Mouse (Mus musculus) hindbrain, embryonic 16.5 days (tissue): ENCODE measurements at regions not wholly inside any gene's neighbourhood (a gene's known extent, or its start where the extent isn't known, plus 50 kb on each side); places are given as distances from the start of the nearest gene placed in this dataset.

ENCODE experiments used
- ATAC-seq: fragments of 200-750 bp; cut with Nextera tagmentation; 2 replicates; pipeline ENCODE4 v1.8.0; 2017; ENCODE audit warnings: moderate TSS enrichment, moderate library complexity
- H3K27ac ChIP-seq: fragments of 300-500 bp; sonication (generic); 2 replicates; pipeline ENCODE4 v1.5.1; 2014; ENCODE audit warnings: low read depth, mild to moderate bottlenecking, control low read depth, low read length, moderate library complexity
- H3K27me3 ChIP-seq: fragments of 300-500 bp; sonication (generic); replicated peaks from 2 replicates; pipeline ENCODE4 v1.6.1; 2014; ENCODE audit warnings: low read length; ENCODE audit not compliant: control insufficient read depth, insufficient read depth
- H3K36me3 ChIP-seq: fragments of 300-500 bp; sonication (generic); 2 replicates; pipeline ENCODE4 v1.6.1; 2014; ENCODE audit warnings: mild to moderate bottlenecking, low read length, moderate library complexity, mixed read lengths; ENCODE audit not compliant: control insufficient read depth, insufficient read depth
- H3K4me1 ChIP-seq: fragments of 300-500 bp; sonication (generic); 2 replicates; pipeline ENCODE4 v1.6.1; 2014; ENCODE audit warnings: low read depth, low read length; ENCODE audit not compliant: control insufficient read depth, insufficient read depth
- H3K4me2 ChIP-seq: fragments of 300-500 bp; sonication (generic); 2 replicates; pipeline ENCODE4 v1.6.1; 2014; ENCODE audit warnings: mild to moderate bottlenecking, low read length, control low read depth, moderate library complexity
- H3K4me3 ChIP-seq: fragments of 300-500 bp; sonication (generic); 2 replicates; pipeline ENCODE4 v1.5.1; 2014; ENCODE audit warnings: mild to moderate bottlenecking, low read length, control low read depth, moderate library complexity
- H3K9ac ChIP-seq: fragments of 300-500 bp; sonication (generic); 2 replicates; pipeline ENCODE4 v1.6.1; 2014; ENCODE audit warnings: low read depth, mild to moderate bottlenecking, control low read depth, low read length, moderate library complexity
- H3K9me3 ChIP-seq: fragments of 300-500 bp; sonication (generic); 2 replicates; pipeline ENCODE4 v1.6.1; 2014; ENCODE audit warnings: mild to moderate bottlenecking, low read length, moderate library complexity; ENCODE audit not compliant: control insufficient read depth
- WGBS: fragments of 180-500 bp; shearing (Covaris S2); extraction: QIAGEN DNeasy Blood & Tissue Kit; methylation state at CpG from one replicate; pipeline ENCODE4 v1.1.7; 2014; 5-methylcytosine and 5-hydroxymethylcytosine counted together

DNA sequence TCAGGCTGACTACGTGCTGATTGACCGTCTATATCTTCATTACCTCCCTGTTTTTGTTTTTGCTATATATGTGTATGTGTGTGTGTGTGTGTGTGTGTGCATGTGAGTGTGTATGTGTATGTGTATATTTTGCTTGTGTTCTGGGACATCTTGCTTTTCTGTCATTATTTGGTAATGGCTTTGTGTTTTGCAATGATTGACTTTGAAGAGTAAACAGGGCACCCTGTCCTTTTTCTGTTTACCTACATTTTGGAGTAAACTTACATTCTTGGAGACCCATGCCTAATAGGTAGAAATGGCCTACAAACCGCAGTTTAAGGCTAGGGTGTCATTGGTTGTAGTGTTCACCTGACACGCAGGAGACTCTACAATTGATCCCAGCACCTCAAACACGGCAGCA, 177.5 kb upstream of the Tmem72 start:
- no peak overlapping the region for H3K4me3 ChIP-seq
- ATAC-seq = no peak
- H3K9ac ChIP-seq = no peak overlapping the region
- H3K27ac ChIP-seq = no peak overlapping the region
- H3K4me1 ChIP-seq = peaks cover 6% of the 10 kb centered on the region
- no peaks in the 10 kb centered on the region for H3K36me3 ChIP-seq
- H3K9me3 ChIP-seq = no peaks in the 10 kb centered on the region
- H3K27me3 ChIP-seq = no peaks in the 10 kb centered on the region
- 93% methylated on average over 5 of the region's 5 CpGs for WGBS
- H3K4me2 ChIP-seq = no peak overlapping the region

DNA sequence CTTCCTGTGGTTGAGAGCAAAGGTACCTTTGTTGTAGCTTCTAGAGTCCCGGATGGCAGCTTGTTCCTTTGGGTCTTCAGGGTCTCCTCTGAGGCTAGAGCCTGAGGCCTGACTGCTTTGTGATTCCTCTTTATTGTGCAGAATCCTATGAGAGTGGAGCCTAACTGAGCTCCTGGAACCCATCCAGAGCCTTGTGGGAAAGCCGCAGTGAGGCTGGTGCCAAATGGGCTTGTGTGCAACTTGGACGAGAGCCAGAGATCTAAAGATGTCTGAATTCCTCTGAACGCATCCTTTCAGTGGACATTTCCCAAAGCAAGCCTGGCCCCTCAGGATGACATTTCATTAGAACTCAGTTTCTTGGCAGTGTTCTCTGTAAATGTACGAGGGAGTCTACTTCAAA, 178.4 kb upstream of the Tmem72 start:
- H3K27me3 ChIP-seq = no peaks in the 10 kb centered on the region
- peak; percentile 85 for ATAC-seq
- 36% methylated on average over 5 of the region's 5 CpGs for WGBS
- no peak overlapping the region for H3K9ac ChIP-seq
- H3K4me3 ChIP-seq = no peak overlapping the region
- no peak overlapping the region for H3K27ac ChIP-seq
- H3K36me3 ChIP-seq = no peaks in the 10 kb centered on the region
- H3K4me1 ChIP-seq = peaks cover 6% of the 10 kb centered on the region
- H3K9me3 ChIP-seq = no peaks in the 10 kb centered on the region
- H3K4me2 ChIP-seq = no peak overlapping the region; the same call in 1 of the 2 replicates

DNA sequence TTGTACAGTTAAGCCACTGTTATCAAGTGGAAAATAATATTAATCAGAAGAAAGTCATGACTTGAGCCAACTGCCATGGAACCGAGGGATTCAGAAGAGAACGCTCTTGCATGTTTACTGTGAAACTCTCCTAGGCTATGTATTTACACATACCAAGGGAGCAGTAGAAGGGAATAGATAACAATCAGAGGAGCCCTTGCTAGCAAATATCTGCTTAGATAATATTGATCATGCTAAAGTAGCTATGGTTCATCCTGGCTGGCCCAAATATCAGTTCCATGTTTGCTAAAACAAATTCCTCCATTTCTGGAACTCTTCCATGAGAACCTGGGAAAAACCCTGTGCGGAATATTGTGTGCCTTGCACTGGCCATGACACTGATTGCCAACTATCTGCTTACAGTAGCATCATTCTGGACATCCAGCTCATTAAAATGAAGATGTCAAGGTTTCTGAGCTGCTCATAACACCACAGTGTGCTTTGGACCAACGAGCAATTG, 179.5 kb upstream of the Tmem72 start:
- WGBS = 85% methylated on average over 4 of the region's 4 CpGs
- Histone ChIP-seq H3K9ac (no peak overlapping the region), H3K27me3 (no peaks in the 10 kb centered on the region), H3K27ac (no peak overlapping the region), H3K36me3 (no peaks in the 10 kb centered on the region), H3K4me3 (no peak overlapping the region), H3K4me2 (no peak overlapping the region), H3K4me1 (peaks cover 6% of the 10 kb centered on the region), H3K9me3 (no peaks in the 10 kb centered on the region)
- ATAC-seq = no peak

DNA sequence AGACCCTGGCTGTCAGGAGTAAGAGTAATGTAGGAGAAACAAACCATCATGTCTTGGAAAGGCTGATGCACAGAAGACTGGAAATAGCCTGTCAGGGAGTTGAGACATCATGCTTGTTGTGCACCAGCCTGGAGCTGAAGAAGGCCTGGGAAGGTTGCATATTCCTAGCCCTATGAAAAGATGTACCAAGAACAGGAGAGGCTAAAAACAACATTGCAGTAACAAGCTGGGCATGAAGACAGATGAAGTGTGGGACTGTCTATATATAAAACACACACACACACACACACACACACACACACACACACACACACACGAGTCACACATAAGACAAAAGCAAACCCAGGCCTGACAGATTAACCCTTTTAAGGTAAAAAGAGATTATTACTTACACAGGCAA, 185.1 kb upstream of the Tmem72 start:
- Histone ChIP-seq H3K36me3 (no peaks in the 10 kb centered on the region), H3K4me3 (no peak overlapping the region), H3K4me1 (no peaks in the 10 kb centered on the region), H3K9me3 (no peaks in the 10 kb centered on the region), H3K9ac (no peak overlapping the region), H3K27ac (no peak overlapping the region), H3K27me3 (no peaks in the 10 kb centered on the region), H3K4me2 (no peak overlapping the region)
- no peak for ATAC-seq
- WGBS = 40% methylated on average over 1 of the region's 1 CpGs

DNA sequence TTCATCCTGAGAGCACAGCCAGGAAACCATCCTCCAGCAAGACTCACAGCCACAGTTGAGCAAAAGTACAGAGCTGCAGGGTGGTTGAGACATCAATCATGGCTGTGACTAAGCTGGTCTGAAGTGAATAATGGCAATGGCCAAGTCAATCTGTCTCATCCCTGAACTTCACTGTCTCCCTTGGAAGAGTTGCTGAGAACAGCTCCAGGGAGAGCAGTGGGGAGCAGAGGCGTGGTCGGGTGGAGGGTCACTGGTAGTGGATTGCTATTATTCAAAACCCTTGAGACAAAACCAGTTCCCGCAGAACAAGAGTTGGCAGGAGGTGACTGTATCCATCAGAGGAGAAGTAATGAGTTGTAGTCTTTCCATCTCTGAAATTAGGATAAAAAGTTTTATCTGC, 185.7 kb upstream of the Tmem72 start:
- Histone ChIP-seq H3K9me3 (no peaks in the 10 kb centered on the region), H3K4me2 (no peak overlapping the region), H3K36me3 (no peaks in the 10 kb centered on the region), H3K9ac (no peak overlapping the region), H3K27ac (no peak overlapping the region), H3K4me1 (no peaks in the 10 kb centered on the region), H3K4me3 (no peak overlapping the region), H3K27me3 (no peaks in the 10 kb centered on the region)
- no peak for ATAC-seq
- WGBS = 53% methylated on average over 3 of the region's 3 CpGs

DNA sequence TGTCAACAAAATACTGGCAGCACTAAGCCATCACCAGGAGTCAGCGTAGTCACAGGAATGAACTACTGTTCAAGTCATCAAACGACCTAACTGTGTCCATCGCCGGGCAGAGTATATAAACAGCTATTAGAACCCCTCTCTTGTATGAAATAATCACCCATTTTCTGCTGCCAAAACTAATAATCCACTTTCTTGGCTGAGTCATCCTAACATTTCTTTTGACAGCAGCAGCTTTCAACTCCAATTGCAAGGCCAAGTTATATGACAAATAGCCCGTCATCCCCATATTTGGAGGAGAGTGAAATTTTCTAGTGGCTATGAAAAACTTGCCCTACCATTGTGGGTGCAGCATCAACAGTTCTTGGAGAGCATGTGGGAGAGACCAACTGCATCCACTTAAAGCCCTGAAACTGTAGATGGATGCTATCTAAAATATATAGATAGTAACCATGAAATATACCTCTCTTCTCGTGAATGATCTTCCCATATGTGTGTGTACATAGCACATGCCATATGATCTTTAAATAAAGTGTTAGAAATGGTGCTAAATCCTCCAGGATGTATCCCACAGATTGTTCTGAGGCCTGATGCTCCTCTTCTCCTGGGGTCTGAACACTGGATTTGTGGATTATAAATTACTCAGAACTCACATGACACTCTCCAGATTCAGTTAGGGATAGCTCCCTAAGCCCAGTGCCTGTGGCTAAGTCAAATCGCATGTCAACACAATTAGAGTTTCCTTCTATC, 189.9 kb upstream of the Tmem72 start:
- ATAC-seq = no peak
- Histone ChIP-seq H3K9me3 (no peaks in the 10 kb centered on the region), H3K27me3 (no peaks in the 10 kb centered on the region), H3K36me3 (no peaks in the 10 kb centered on the region), H3K4me3 (no peak overlapping the region), H3K4me1 (no peaks in the 10 kb centered on the region), H3K27ac (no peak overlapping the region), H3K9ac (no peak overlapping the region), H3K4me2 (no peak overlapping the region)
- WGBS = 81% methylated on average over 7 of the region's 7 CpGs

DNA sequence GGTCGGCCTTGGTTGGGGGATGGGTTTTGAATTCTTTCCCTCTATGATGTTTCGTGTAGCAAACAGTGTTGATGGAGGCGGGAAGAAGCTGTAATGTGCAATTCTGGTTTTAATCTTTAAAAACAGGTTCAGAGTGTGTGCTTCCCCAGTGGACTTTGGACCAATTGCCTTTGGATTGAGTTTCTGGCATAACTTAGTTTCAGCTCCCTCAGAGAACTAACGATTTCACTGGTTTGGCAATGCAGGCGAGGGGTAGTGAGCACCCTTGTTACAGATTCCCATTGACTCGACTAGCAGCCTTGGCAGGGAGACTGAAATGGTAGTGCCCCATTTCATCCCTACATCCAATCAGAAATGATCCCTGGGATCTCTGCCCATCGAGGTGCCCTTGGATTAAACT, 193.9 kb upstream of the Tmem72 start:
- Histone ChIP-seq H3K4me3 (no peak overlapping the region), H3K36me3 (no peaks in the 10 kb centered on the region), H3K27me3 (no peaks in the 10 kb centered on the region), H3K4me2 (no peak overlapping the region), H3K9ac (no peak overlapping the region), H3K4me1 (no peaks in the 10 kb centered on the region), H3K27ac (no peak overlapping the region), H3K9me3 (no peaks in the 10 kb centered on the region)
- WGBS = 95% methylated on average over 7 of the region's 7 CpGs
- ATAC-seq = no peak

DNA sequence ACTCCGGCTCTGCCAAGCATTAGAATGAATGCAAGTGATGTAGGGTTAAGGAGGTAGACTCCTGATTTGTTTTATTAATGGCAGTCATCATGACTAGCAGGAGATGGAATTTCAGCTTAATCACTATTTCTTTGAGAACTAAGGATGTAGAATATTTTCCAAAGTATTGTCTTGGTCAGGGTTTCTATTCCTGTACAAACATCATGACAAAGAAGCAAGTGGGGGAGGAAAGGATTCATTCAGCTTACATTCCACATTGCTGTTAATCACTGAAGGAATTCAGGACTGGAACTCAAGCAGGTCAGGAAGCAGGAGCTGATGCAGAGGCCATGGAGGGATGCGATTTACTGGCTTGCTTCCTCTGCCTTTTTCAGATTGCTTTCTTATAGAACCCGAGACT, 195.4 kb upstream of the Tmem72 start:
- no peak overlapping the region for H3K4me2 ChIP-seq
- H3K4me1 ChIP-seq = no peaks in the 10 kb centered on the region
- no peak overlapping the region for H3K4me3 ChIP-seq
- WGBS = 78% methylated on average over 3 of the region's 3 CpGs
- no peaks in the 10 kb centered on the region for H3K9me3 ChIP-seq
- no peak for ATAC-seq
- H3K27me3 ChIP-seq = no peaks in the 10 kb centered on the region
- H3K36me3 ChIP-seq = no peaks in the 10 kb centered on the region
- no peak overlapping the region for H3K9ac ChIP-seq
- no peak overlapping the region for H3K27ac ChIP-seq

DNA sequence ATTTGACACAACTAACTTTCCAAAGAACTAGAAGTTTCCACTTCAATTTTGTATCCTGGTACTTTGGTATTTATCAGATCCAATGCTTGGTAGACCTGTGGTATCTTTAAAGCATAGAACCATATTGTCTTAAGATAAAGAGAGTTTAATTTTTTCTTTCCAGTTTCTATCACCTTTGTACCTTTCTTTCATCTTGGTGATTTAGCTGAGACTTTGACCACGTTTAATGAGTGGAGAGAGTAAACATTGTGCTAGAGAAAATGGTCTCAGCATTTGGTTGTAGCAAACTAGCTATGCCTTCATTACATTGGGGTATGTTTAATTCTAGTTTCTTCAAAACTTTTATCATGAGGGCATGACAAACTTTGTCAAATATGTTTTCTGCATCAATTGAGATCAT, 197.4 kb upstream of the Tmem72 start:
- no peak overlapping the region for H3K4me3 ChIP-seq
- H3K4me1 ChIP-seq = no peaks in the 10 kb centered on the region
- no peak for ATAC-seq
- H3K27me3 ChIP-seq = no peaks in the 10 kb centered on the region
- no peak overlapping the region for H3K27ac ChIP-seq
- H3K9me3 ChIP-seq = no peaks in the 10 kb centered on the region
- H3K4me2 ChIP-seq = no peak overlapping the region
- no peaks in the 10 kb centered on the region for H3K36me3 ChIP-seq
- H3K9ac ChIP-seq = no peak overlapping the region
- WGBS = 76% methylated on average over 1 of the region's 1 CpGs
